Mouse (Mus musculus): ENCODE measurements around the gene Cldn34b2. TPM values are rescaled to one million over a fixed set of nuclear protein-coding genes. Genes with fewer than 3 reads are reported as not detected.

Gene Cldn34b2
- polyA plus RNA-seq (2012; rRNA removed): not detected in 2 replicates

DNA sequence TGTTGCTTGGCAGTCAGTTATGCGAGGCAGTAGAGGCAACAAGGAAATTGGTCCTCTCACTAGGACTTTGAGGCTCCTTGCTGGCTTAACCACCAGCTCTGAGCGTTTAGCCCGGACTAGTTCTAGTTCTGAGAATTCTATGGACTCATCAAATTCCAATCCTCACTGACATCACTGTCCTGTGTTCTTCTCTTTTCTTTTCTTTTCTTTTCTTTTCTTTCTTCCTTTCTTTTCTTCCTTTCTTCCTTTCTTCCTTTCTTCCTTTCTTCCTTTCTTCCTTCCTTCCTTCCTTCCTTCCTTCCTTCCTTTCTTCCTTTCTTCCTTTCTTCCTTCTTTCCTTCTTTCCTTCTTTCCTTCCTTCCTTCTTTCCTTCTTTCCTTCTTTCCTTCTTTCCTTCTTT lies at the start of gene Cldn34b2:
TSS of gene Cldn34b2 (minus strand) at position 101 of the 400 bp plus-strand sequence.

DNA sequence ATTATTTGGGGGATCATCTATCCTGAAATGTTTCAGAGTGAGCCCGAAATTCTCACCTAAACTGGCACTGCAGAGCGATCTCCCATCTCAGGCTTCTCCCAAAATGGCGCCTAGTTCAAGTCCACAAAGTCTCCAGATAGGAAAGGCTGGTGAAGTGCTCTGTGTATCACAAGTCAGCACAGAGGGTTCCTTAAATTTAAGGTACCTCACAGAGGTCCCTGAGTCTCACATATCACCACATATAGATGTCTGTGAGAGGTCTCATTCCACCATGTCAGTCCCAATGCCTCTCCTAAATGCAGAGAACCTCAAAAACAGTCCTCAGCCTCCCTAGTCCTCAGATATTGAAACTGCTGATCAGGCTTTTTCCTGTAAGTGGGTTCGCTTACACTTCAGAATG lies 34.6 kb downstream of the Cldn34b2 start, which contains the start of gene Magea2:
TSS of gene Magea2 (minus strand) at position 101 of the 400 bp plus-strand sequence.

DNA sequence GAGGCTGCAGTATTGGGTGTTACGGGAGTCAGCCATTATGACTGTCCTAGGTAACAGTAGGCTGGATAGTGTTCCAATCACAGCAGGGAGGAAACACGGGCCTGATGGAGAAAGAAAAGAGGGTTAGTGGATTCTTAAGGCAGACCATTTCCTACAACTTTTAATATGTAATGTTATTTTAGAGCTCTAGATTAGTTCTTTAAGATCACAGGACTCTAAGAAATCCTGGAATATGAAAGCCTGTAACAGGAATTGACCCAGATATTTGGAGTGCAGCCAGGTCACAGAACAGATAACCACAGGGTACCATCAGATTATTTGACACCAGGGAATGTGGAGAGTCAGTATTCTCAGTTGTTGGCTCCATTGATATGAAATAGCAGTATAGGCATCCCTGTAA lies 38.5 kb downstream of the Cldn34b2 start, which contains the start of gene Magea1:
TSS of gene Magea1 (minus strand) at position 101 of the 400 bp plus-strand sequence.

Other genes starting within 250 kb of the Cldn34b2 start
- gene Cldn34b1, start 238.1 kb downstream of the Cldn34b2 start, polyA plus RNA-seq (2012; rRNA removed): not detected in 2 replicates
- not detected in 2 replicates for gene Magea6, start 192.4 kb downstream of the Cldn34b2 start, polyA plus RNA-seq (2012; rRNA removed)
- not detected in 2 replicates for gene Magea3, start 178.9 kb downstream of the Cldn34b2 start, polyA plus RNA-seq (2012; rRNA removed)
- gene Magea8, start 132.6 kb downstream of the Cldn34b2 start, polyA plus RNA-seq (2012; rRNA removed): not detected in 2 replicates
- not detected in 2 replicates for gene Magea5, start 65.3 kb downstream of the Cldn34b2 start, polyA plus RNA-seq (2012; rRNA removed)
- gene Magea1, start 38.6 kb downstream of the Cldn34b2 start, polyA plus RNA-seq (2012; rRNA removed): not detected in 2 replicates
- not detected in 2 replicates for gene Magea2, start 34.7 kb downstream of the Cldn34b2 start, polyA plus RNA-seq (2012; rRNA removed)
- 26.3 and 34.8 TPM in 2 replicates for gene Sat1, start 88.0 kb upstream of the Cldn34b2 start, polyA plus RNA-seq (2012; rRNA removed)
- gene Acot9, start 134.0 kb upstream of the Cldn34b2 start, polyA plus RNA-seq (2012; rRNA removed): 6.7 and 6.9 TPM in 2 replicates
- 52.0 and 54.5 TPM in 2 replicates for gene Prdx4, start 212.3 kb upstream of the Cldn34b2 start, polyA plus RNA-seq (2012; rRNA removed)